Mouse (Mus musculus): Measurements from ENCODE around the gene Dlst.
A peak's percentile ranks its signal among the peaks of the same experiment; 100 is the strongest.
"Not testable (repeated sequence)": the region's sequence is repeated elsewhere in the genome, so short reads cannot be mapped to it uniquely, and the experiment has no call there.

The Dlst gene

GRCm38 (mm10) chr12:85113917-85114316 lies 3.3 kb downstream of the Dlst start:
- DNase-seq (ENCODE audit: low spot score) = no peak

GRCm38 (mm10) chr12:85115678-85116077 lies 5.0 kb downstream of the Dlst start:
- DNase-seq (ENCODE audit: low spot score) = no peak

DNA sequence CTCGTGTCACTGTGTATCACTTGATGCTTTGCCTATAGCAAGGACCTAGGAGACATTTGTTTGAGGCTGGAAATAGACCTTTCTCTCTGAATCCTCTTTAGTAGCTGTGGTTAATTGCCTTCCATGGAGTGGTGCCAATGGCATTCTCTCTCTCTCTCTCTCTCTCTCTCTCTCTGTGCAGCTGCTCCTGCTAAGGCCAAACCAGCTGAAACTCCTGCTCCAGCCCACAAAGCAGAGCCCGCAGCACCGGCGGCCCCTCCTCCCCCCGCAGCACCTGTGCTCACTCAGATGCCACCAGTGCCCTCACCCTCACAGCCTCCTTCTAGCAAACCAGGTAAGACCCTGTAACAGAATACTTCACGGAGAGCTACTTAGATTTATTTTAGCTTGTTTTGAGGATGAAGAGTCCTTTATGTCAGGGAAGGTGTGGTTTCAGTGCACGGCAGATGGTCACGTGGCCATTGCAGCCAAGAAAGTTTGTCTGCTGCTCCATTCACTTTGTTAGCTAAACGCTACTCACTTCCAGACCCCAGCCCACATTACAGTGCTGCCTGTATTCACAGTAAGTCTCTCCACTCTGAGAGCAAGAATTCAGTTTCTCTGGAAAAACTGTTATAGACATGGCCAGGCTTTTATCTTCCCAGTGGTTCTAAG lies 11.3 kb downstream of the Dlst start:
- no peak for DNase-seq (ENCODE audit: low spot score)

GRCm38 (mm10) chr12:85123108-85123530 lies 12.5 kb downstream of the Dlst start:
- no peak for DNase-seq (ENCODE audit: low spot score)

DNA sequence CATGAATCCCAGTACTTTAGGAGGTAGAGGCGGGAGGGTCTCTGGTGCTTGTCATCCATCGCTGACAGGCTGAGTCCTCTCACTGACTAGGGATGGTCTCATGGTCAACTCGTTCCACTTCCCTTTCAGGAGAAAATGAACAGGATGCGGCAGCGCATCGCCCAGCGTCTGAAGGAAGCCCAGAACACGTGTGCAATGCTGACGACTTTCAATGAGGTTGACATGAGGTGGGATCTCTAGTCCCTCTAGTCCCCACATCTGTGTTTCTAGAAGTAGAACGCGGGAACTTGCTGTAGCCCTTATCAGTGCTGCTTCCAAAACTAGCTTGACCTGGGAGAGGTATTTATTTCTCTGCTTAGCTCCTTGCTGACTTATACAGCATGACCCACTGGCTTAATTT lies 13.0 kb downstream of the Dlst start:
- no peak for DNase-seq (ENCODE audit: low spot score)

GRCm38 (mm10) chr12:85124751-85125150 lies 14.1 kb downstream of the Dlst start:
- DNase-seq (ENCODE audit: low spot score) = no peak

DNA sequence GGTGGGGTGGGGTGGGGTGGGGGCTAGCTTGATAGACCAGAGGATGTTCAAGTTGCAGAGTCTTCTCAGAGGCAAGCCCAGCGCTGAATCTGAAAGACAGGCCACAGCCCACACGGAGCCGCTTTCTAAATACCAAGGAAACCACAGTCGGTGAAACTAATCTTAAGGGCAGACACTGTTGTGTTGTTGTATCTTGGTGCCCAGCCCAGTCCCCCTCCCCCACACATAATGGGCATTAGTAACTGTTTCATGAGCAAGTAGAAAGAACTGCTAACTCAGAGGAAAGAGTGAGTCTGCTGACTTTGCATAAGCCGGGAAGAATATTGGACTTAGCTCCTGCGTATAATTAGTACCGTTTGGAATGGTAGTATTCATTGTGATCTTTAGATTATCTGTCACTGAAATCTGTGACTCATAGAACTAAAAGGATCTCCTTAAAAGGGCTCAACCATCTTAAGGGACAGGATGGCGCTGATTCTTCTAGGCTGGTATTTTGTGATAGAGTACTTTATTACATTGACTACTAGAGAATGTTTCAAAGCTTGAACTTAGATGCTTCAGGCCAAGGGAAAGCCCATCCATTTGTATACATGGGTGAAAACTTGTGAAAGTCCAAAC lies 16.5 kb downstream of the Dlst start:
- no peak for DNase-seq (ENCODE audit: low spot score)

DNA sequence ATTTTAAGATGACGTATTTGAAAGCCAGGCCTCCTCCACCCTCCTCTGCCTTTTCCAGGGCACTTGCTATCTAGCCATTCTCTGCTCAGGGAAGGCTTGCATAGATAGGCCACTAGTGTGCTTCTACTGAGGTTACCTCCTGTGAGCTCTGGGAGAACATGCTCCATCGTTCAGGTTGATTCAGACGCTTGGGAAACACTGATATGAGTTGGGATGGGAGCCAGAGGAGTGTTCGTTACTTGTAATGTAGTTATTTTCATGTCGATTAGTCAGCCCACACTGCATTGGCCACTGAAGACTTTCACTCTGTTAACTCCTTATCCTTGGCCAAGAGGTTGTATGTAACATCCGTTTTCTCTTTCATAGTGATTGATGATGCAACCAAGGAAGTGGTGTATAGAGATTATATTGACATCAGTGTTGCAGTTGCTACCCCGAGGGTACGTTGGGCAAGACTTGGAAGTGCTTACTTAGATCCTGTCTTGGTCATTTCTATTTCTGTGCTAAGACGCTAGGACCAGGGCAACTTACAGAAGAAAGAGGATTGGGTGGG lies 18.9 kb downstream of the Dlst start:
- no peak for DNase-seq (ENCODE audit: low spot score)

- no peak for DNase-seq (ENCODE audit: low spot score)
Observed at GRCm38 (mm10) chr12:85131361-85131760, 20.7 kb downstream of the Dlst start.

- no peak for DNase-seq (ENCODE audit: low spot score)
Observed at GRCm38 (mm10) chr12:85134043-85134794, 23.6 kb downstream of the Dlst start.

DNA sequence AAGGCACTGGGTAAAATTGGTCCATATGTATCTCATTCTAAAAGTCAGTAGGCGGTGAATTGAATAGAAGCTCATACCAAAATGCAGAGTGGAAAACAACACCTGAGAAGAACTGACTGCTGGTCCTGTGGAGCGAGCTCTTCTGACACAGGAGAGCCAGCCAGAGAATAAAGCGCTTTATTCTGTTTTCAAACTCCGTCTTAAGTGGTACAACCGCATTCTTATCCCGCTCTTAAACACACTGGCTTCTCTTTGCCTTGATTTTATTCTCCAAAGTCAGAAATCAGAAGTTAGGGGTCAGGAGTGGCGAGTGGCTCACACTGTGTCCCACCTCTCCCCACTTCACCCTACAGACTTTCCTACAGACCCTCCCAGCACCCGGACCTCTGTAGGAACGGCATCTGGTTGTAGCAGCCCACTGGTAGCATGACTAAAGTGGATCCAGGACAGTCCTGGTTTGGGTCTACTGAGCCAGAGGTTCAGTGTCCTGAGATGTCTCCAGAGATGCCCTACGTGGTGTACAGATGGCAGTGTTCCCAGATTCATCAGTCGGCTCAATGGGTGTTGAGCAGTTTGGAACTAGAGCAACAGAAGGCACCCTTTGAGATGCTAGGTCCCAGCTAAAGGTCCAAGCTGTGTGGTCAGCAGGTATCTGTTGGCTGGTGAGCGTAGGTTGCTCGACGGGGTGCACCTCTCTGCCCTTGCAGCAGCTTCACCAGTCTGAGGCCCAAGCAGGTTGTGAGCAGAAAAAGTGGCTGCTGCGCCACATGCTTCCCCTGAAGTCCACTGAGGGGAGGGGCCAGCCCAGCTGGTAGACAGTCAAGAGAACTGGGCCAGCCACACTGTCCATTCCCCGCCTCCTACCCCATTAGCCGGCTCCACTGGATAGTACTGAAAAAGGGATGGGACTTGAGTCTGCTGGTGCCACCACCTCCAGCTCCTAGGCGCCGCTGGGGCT lies 25.2 kb downstream of the Dlst start:
- DNase-seq (ENCODE audit: low spot score) = no peak

DNA sequence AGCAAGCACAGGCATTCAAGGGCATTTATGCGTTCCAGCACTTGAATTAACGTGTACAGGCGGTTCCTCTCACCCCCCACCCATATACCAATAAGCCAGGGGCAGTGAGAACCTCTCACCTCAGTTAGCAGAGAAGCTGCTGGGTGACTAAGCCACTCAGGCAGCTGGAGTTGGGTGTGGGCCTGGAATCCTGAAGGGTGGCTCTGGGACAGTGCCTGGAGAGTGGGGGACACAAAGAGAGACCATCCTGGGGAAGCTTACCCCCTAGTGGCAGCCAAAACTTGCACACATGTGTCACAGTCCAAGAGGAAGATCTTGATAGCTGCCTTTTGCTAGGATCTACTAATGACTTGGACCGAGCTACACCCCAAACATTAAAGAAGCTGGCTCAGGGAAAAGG lies 26.0 kb downstream of the Dlst start:
- DNase-seq (ENCODE audit: low spot score) = no peak

DNA sequence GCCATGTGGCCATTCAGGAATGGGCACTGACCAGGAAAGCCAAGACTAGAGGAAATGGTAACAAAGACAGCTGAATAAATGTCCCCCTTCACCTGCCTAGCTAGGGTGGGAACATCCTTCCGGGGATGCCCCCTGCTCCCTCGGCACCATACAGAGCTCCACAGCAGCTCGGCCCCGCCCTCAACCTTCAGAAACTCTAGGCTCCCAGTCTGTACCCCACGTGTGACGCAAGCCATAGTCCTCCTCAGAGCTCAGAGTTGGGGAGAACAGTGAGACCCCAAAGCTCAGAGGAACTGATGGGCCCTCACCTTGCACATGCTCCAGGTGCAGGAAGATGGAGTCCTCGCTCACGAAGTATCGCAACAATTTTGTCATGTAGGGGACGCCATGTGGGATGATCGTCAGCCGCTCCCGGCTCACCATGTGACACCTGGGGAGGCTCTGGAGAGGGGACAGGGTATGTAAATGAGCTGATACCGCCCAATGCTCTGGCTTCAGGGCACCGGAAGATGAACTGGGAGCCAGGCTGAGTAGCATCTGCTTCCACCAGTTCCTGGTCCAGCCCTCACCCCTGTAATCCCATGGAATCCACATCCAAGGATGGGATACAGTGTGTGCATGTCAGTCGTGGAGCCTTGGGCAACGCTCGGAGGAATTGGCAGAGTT lies 29.5 kb downstream of the Dlst start:
- peak; percentile 23 for DNase-seq (ENCODE audit: low spot score)

DNA sequence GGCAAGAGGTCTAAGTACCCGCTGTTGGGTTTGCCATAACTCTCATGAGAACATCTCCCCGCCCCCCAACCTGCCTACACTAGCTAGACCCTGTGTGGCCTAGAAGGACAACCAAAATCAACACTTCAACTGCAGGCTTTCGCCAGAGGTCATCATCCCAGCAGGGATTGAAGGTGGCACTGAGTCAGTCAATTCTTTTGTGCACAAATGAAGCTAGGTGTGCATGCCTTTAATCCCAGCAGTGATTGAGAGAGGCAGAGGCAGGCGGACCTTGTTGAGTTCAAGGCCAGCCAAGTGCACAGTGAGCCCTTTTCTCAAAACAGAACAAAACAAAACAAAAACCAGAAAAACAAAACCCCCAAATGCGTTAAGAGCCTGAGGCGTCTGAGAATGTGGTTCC lies 30.5 kb downstream of the Dlst start:
- no peak for DNase-seq (ENCODE audit: low spot score)

GRCm38 (mm10) chr12:85142803-85143202 lies 32.2 kb downstream of the Dlst start:
- DNase-seq (ENCODE audit: low spot score) = peak; percentile 75

GRCm38 (mm10) chr12:85144276-85144675 lies 33.6 kb downstream of the Dlst start:
- DNase-seq (ENCODE audit: low spot score) = not testable (repeated sequence)

DNA sequence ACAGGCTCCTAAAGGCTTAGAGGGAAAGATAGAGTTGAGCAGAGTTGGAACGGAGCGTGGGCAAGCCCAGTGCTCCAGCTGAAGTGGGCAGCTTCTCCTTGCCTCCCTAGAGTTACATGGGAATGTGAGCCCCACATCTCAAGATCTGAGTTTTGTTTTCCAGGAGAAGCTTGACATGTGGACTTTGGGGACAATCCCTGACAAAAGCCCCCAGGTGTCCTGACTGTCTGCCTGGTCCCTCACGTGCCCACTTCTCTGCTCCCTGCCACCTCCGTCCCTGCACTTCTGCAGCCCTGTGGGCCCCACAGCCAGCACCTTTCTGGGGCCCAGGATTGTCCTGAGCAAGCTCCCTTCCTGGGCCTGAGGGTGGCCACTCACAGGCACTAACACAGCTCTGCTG lies 34.2 kb downstream of the Dlst start:
- DNase-seq (ENCODE audit: low spot score) = no peak

GRCm38 (mm10) chr12:85145630-85146029 lies 35.0 kb downstream of the Dlst start:
- DNase-seq (ENCODE audit: low spot score) = no peak

- no peak for DNase-seq (ENCODE audit: low spot score)
Observed at GRCm38 (mm10) chr12:85146355-85146754, 35.7 kb downstream of the Dlst start.

- DNase-seq (ENCODE audit: low spot score) = no peak
Observed at GRCm38 (mm10) chr12:85146881-85147280, 36.2 kb downstream of the Dlst start.

- no peak for DNase-seq (ENCODE audit: low spot score)
Observed at GRCm38 (mm10) chr12:85150321-85151001, 39.8 kb downstream of the Dlst start.
